Mouse (Mus musculus): ENCODE measurements around the gene Col13a1. TPM values are rescaled to one million over a fixed set of nuclear protein-coding genes. Genes with fewer than 3 reads are reported as not detected.

Col13a1 gene
- polyA plus RNA-seq, 1 experiment from 2014 or later, result 2.5 TPM

GRCm38 (mm10) chr10:61956718-61957117 is 22.2 kb downstream of the Col13a1 start:
- no peaks in the 10 kb centered on the region for H3K4me1 ChIP-seq (replicated peaks)
- ATAC-seq (ENCODE audit: low FRiP score, low read depth), result no peak
- no peak overlapping the region for H3K9ac ChIP-seq
- WGBS, result 59% methylated on average over 6 of the region's 6 CpGs
- H3K4me3 ChIP-seq, result no peak overlapping the region
- H3K4me2 ChIP-seq, result no peak overlapping the region
- H3K36me3 ChIP-seq, result no peaks in the 10 kb centered on the region
- H3K27me3 ChIP-seq, result no peaks in the 10 kb centered on the region
- no peak overlapping the region for H3K27ac ChIP-seq (replicated peaks)
- no peaks in the 10 kb centered on the region for H3K9me3 ChIP-seq

- H3K9ac ChIP-seq, result no peak overlapping the region
- no peak overlapping the region for H3K4me2 ChIP-seq
- no peaks in the 10 kb centered on the region for H3K36me3 ChIP-seq
- H3K27ac ChIP-seq (replicated peaks), result no peak overlapping the region
- peaks cover 10% of the 10 kb centered on the region for H3K4me1 ChIP-seq (replicated peaks)
- no peak for ATAC-seq (ENCODE audit: low FRiP score, low read depth)
- H3K27me3 ChIP-seq, result no peaks in the 10 kb centered on the region
- H3K9me3 ChIP-seq, result no peaks in the 10 kb centered on the region
- no peak overlapping the region for H3K4me3 ChIP-seq
- 57% methylated on average over 5 of the region's 5 CpGs for WGBS
These were observed 25.0 kb downstream of the Col13a1 start for GRCm38 (mm10) chr10:61953916-61954315.

DNA sequence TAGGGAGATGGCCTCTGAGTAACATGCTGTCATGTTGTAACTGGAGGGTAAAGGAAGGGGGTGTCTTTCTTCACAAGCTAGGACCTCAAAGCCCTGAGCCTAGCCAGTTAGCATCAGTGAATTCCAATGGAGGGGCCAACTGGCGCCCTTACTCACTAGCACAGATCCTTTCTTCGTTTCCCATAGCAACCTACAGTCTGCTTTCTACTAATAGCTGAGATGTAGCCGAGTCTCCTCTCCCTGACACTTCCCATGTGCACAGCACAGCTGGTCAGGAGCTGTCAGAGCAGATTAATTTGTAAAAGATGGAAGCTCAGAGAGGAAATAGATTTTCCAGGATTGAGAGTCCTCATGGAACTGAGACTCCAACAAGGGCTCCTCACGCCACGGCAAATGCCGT is 29.4 kb downstream of the Col13a1 start:
- H3K27ac ChIP-seq (replicated peaks), result peak overlapping the region; percentile 53
- no peak overlapping the region for H3K4me3 ChIP-seq
- H3K4me2 ChIP-seq, result no peak overlapping the region
- WGBS, result 39% methylated on average over 6 of the region's 6 CpGs
- peaks cover 11% of the 10 kb centered on the region for H3K4me1 ChIP-seq (replicated peaks)
- no peaks in the 10 kb centered on the region for H3K27me3 ChIP-seq
- H3K9ac ChIP-seq, result no peak overlapping the region
- no peaks in the 10 kb centered on the region for H3K9me3 ChIP-seq
- H3K36me3 ChIP-seq, result no peaks in the 10 kb centered on the region
- peak; percentile 81 for ATAC-seq (ENCODE audit: low FRiP score, low read depth)

DNA sequence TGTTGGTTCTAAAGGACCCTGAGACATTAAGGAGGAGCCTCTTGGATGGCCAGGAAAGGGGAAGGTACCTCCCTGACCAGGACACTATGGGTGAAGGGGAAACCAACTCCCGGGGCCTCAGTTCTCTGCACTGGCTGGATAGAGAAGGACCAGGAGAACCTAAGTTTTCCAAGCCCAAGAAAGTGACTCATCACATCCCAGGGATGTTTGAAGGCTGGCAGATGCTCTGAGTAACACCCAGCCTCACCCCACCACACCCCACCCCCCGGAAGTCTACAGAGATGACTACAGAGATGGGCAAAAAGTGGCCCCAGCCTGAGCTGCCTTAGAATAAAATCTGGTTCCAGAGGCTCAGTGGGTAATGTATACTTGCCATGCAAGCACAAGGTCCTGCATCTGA is 34.5 kb downstream of the Col13a1 start:
- Histone ChIP-seq H3K9ac (no peak overlapping the region), H3K36me3 (no peaks in the 10 kb centered on the region), H3K4me1 (replicated peaks) (peaks cover 5% of the 10 kb centered on the region; the same call in 1 of the 2 replicates), H3K4me2 (no peak overlapping the region), H3K27me3 (no peaks in the 10 kb centered on the region), H3K27ac (replicated peaks) (no peak overlapping the region), H3K9me3 (no peaks in the 10 kb centered on the region), H3K4me3 (no peak overlapping the region)
- WGBS, result 95% methylated on average over 2 of the region's 2 CpGs
- no peak for ATAC-seq (ENCODE audit: low FRiP score, low read depth)

DNA sequence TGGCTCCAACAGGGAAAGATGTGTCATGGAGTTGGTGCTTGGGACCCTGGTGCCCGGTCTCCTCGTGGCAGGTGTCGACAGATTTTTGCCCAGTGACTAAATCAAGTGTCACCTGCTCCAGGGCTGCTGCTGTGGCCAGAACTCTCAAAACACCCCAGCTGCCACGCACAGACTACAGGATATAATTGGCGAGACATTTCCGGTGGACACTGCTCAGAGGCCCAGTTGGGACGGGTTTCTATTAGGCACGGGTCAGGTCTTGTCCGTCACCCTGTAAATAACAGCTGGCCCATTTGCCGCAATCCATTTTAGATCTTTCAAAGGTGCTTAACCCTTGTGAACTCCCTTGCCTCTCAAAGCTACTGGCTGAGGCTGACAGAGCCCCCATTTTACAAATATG is 35.4 kb downstream of the Col13a1 start:
- no peaks in the 10 kb centered on the region for H3K36me3 ChIP-seq
- H3K9me3 ChIP-seq, result no peaks in the 10 kb centered on the region
- no peaks in the 10 kb centered on the region for H3K4me1 ChIP-seq (replicated peaks)
- H3K9ac ChIP-seq, result no peak overlapping the region
- H3K27ac ChIP-seq (replicated peaks), result no peak overlapping the region
- no peak overlapping the region for H3K4me2 ChIP-seq
- 56% methylated on average over 10 of the region's 10 CpGs for WGBS
- no peak overlapping the region for H3K4me3 ChIP-seq
- no peak for ATAC-seq (ENCODE audit: low FRiP score, low read depth)
- H3K27me3 ChIP-seq, result 0 out of 2 replicates have a peak, but pooled peaks cover 2% of the 10 kb centered on the region

DNA sequence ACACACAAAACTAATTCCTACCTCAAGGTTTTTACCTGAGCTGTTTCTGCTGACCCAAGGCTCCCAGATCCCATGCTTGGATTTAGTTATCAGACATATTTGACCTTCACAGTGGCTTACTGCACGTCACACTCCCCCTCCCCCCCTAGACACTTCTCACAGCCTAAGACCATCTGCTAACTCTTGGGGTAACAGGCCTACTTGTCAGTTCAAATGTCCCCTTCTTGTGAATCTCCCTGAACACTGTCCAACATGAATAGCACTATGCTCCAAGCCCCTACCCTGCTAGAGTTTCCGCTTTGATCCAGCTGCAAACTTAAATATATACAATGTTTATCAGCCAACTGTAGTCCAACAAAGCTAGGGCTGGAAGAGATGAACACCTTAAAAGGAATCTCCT is 36.2 kb downstream of the Col13a1 start:
- Histone ChIP-seq H3K27ac (replicated peaks) (no peak overlapping the region), H3K9ac (no peak overlapping the region), H3K27me3 (0 out of 2 replicates have a peak, but pooled peaks cover 4% of the 10 kb centered on the region), H3K4me3 (no peak overlapping the region), H3K4me2 (no peak overlapping the region), H3K36me3 (no peaks in the 10 kb centered on the region), H3K9me3 (no peaks in the 10 kb centered on the region), H3K4me1 (replicated peaks) (no peaks in the 10 kb centered on the region)
- no peak for ATAC-seq (ENCODE audit: low FRiP score, low read depth)
- WGBS, result 75% methylated on average over 2 of the region's 2 CpGs

DNA sequence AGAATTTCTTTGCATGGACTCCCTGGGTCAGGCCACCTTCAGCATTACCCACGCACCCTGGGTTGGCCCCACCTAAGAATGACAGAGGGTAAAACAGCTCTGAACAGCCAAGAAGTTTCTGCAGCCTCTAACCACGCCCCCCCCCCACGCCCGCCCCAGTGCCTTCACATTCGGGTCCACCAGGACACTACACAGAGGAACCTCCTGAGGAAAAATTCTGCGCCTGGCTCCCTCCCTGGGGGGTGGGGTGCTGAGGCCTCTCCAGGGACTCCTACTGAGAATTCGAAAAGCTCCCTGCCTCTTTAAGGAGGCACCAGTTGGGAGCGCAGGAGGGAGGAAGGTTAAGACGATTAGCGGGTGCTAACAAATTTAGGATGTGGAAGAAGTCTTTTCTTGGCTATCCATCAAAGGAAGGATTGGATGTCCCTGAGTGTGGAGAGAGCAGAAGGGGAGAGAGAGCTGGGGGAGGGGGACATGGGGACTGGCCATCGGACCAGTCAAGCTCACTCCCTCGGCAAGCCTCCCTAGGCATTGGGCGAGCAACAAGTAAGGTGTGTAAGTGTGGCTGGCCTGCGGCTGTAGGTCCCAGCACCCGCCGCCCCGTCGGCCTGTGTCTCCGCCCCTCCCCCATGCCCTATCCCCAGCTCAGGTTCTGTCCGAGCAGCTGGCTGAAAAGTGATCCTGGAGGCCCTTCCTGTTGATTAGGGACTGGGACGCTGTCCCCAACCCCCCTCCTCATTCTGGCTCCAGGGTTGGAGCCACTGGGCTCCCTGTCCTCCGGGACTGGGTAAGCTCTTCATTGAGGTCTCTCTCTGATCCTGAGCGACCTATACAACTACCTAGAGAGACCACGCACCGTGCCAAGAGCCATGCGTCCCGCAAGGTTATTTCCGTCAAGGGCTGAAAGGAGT is 42.4 kb downstream of the Col13a1 start:
- Histone ChIP-seq H3K36me3 (no peaks in the 10 kb centered on the region), H3K4me2 (peak overlapping the region; percentile 45), H3K9me3 (no peaks in the 10 kb centered on the region), H3K4me1 (replicated peaks) (peaks cover 17% of the 10 kb centered on the region), H3K27ac (replicated peaks) (no peak overlapping the region), H3K4me3 (no peak overlapping the region), H3K27me3 (peaks cover 20% of the 10 kb centered on the region; the same call in 1 of the 2 replicates), H3K9ac (no peak overlapping the region)
- WGBS, result 3% methylated on average over 28 of the region's 28 CpGs
- no peak for ATAC-seq (ENCODE audit: low FRiP score, low read depth)

DNA sequence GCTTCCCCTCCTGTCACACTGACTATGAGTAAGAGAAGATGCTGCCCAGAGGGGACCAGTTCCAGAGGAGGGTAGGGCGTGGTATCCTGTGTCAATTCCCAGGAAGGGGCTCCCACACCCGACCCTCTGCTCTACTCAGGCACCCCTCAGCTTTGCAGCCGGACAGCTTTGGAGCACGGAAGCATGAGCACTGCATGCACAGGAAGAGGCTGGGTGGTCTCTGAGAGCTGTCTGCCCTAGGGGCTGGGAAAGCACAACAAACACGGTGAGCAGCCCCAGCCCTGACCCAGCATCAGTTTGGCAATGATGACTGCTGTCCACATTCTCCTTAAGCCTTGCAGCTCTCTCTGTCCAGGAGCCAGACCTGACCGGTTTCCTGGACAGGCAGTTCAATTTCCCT is 47.2 kb downstream of the Col13a1 start:
- peaks cover 5% of the 10 kb centered on the region; the same call in 1 of the 2 replicates for H3K27me3 ChIP-seq
- no peaks in the 10 kb centered on the region for H3K36me3 ChIP-seq
- 74% methylated on average over 6 of the region's 6 CpGs for WGBS
- H3K4me3 ChIP-seq, result no peak overlapping the region
- no peak overlapping the region for H3K4me2 ChIP-seq
- no peak for ATAC-seq (ENCODE audit: low FRiP score, low read depth)
- peaks cover 21% of the 10 kb centered on the region for H3K4me1 ChIP-seq (replicated peaks)
- H3K9ac ChIP-seq, result no peak overlapping the region
- H3K9me3 ChIP-seq, result no peaks in the 10 kb centered on the region
- H3K27ac ChIP-seq (replicated peaks), result no peak overlapping the region

DNA sequence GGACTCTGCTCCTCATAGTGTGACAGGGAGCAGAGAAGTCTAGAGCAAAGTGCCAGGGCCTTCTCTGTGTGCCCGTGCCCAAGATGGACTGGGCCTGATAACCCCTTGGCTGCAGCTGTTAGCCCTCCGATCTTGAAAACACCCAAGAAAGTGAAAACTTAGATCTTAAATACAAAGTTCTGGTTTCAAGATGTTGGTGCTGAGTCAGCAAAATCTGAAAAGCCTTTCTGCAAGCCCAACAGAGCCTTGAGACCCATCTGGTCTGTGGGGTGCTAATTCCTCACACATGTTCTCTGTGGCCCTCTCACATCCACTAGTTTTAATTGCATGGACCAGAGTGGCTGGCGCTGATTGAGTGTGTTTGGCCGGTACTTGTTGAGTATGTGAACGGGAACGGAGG is 49.0 kb downstream of the Col13a1 start:
- Histone ChIP-seq H3K36me3 (no peaks in the 10 kb centered on the region), H3K9ac (no peak overlapping the region), H3K4me1 (replicated peaks) (peaks cover 14% of the 10 kb centered on the region), H3K4me3 (no peak overlapping the region), H3K27ac (replicated peaks) (no peak overlapping the region), H3K4me2 (no peak overlapping the region), H3K9me3 (no peaks in the 10 kb centered on the region), H3K27me3 (no peaks in the 10 kb centered on the region)
- no peak for ATAC-seq (ENCODE audit: low FRiP score, low read depth)
- 87% methylated on average over 6 of the region's 6 CpGs for WGBS

DNA sequence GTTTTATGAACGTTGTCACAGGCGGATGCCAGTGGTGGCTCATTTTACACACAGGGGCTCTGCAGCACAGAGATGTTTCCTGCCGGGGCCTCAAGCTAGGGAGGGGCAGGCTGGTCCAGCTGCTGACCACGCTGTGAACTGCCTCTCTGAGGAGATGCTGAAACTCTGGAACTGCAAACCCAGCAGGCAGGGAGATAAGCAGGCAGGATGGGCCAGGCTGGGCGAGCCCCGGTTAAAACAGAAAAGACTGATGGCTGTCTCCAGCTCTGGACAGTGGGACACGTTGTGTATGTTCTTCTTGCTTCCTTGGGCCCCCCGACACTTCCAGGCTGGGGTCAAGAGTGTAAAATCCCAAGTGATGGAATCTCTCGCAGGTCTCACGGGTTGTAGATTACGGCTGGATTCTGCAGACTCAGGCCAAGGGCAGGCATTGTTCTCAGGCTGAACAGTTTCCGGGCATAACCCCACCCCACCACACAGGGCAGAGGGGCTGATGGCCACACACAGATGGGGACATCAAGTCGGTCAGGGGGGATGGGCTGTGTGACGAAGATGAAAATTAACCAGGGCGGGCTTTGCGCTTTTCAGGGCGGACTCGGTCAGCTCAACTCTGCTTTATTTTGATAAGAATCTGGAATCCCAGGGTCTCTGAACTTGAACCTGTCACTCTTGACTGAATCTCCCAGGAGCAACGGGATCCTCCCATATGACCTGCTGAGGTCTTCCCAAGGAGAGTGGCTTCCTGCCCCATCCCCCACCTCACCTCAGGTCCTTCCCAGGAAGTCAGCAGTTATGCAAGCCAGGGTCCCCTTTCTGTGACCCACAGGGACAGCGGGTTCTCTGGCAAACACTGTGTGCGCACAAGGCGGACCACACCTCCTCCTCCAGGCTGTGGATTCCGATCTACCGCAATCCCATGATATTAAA is 49.9 kb downstream of the Col13a1 start:
- H3K27me3 ChIP-seq, result no peaks in the 10 kb centered on the region
- peak; percentile 51 for ATAC-seq (ENCODE audit: low FRiP score, low read depth)
- WGBS, result 14% methylated on average over 24 of the region's 24 CpGs
- no peak overlapping the region for H3K9ac ChIP-seq
- H3K4me2 ChIP-seq, result peak overlapping the region; percentile 20; the same call in 1 of the 2 replicates
- H3K4me1 ChIP-seq (replicated peaks), result peaks cover 14% of the 10 kb centered on the region
- no peak overlapping the region for H3K27ac ChIP-seq (replicated peaks)
- H3K36me3 ChIP-seq, result no peaks in the 10 kb centered on the region
- no peaks in the 10 kb centered on the region for H3K9me3 ChIP-seq
- H3K4me3 ChIP-seq, result no peak overlapping the region

- ATAC-seq (ENCODE audit: low FRiP score, low read depth), result no peak
- H3K27me3 ChIP-seq, result no peaks in the 10 kb centered on the region
- H3K4me1 ChIP-seq (replicated peaks), result peaks cover 19% of the 10 kb centered on the region
- no peak overlapping the region for H3K27ac ChIP-seq (replicated peaks)
- H3K9me3 ChIP-seq, result no peaks in the 10 kb centered on the region
- H3K9ac ChIP-seq, result no peak overlapping the region
- no peaks in the 10 kb centered on the region for H3K36me3 ChIP-seq
- no peak overlapping the region for H3K4me3 ChIP-seq
- H3K4me2 ChIP-seq, result no peak overlapping the region
These were observed 53.2 kb downstream of the Col13a1 start for GRCm38 (mm10) chr10:61925691-61926090.

Data from hindbrain, embryonic 15.5 days (tissue).